In the genomic region with DNA sequence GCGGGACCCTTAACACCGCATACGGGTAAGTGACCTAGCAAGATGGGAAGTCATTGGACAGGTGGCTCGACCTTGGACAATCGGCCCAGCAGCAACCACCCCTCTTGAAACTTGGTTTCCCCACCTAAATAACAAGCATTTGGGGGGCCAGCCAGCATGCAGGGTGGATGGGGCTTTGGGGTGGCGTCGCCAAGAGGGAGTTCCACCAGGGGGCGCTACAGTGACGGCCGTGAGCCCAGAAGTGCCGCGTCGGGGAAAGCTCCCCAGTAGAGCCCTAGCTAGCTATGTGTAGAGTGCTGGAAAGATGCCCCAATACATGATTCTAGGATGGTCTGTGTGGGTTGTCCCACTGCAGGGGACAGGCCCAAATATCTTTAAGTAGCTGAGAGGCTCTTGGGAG, we compare ENCODE assay signal across 9 mouse cellular contexts. TPM values are rescaled to one million over a fixed set of nuclear protein-coding genes. Genes with fewer than 3 reads are reported as not detected.
DNase-seq lines count a peak whose midpoint lies in the region; ATAC-seq lines count a peak whose summit lies in the region.
"Had no signal": no experiment of that assay in that cellular context is flagged by ENCODE, and none has a peak within 500 bp of the region (broad histone marks: within the 10 kb centered on the region; RNA-seq: fewer than 3 reads in every experiment).

No protein-coding gene starts in this region.

- H3K27ac ChIP-seq in hindbrain, embryonic 10.5 days = no peak overlapping the region
- no peak overlapping the region for H3K27ac ChIP-seq in hindbrain, embryonic 12.5 days
- H3K27ac ChIP-seq in limb, embryonic 10.5 days = no peak overlapping the region
- H3K27ac ChIP-seq: liver, embryonic 15.5 days had no signal

- peak; percentile 45 for DNase-seq in hindbrain, embryonic 10.5 days (ENCODE audit: low spot score)
- peak; percentile 61 for DNase-seq in A20 (ENCODE audit: low read depth, low spot score)
- DNase-seq in MEL-GATA-1-ER (ENCODE audit: extremely low read depth, low read depth) = peak; percentile 36
- peak; percentile 80 for DNase-seq in limb, embryonic 10.5 days (ENCODE audit: low spot score)
- DNase-seq in ovary, postnatal 14 days (ENCODE audit: low spot score) = peak; percentile 54

- H3K4me3 ChIP-seq in hindbrain, embryonic 10.5 days = no peak overlapping the region
- H3K4me3 ChIP-seq in hindbrain, embryonic 12.5 days = no peak overlapping the region
- no peak overlapping the region for H3K4me3 ChIP-seq in limb, embryonic 10.5 days
- H3K4me3 ChIP-seq: liver, embryonic 15.5 days had no signal

- ATAC-seq in hindbrain, embryonic 12.5 days (ENCODE audit: low FRiP score) = no peak
- ATAC-seq in erythroblast, adult 5-6 weeks (replicated peaks; ENCODE audit: low FRiP score, poor library complexity, severe bottlenecking) = peak; percentile 75
- ATAC-seq in monocyte, adult 5-6 weeks (replicated peaks; ENCODE audit: insufficient number of reproducible peaks, low FRiP score, low TSS enrichment, poor library complexity, severe bottlenecking) = no peak

- H3K27me3 ChIP-seq in hindbrain, embryonic 10.5 days (ENCODE audit: insufficient read depth, poor library complexity, severe bottlenecking) = peaks cover 37% of the 10 kb centered on the region
- peaks cover 14% of the 10 kb centered on the region for H3K27me3 ChIP-seq in hindbrain, embryonic 12.5 days
- H3K27me3 ChIP-seq in limb, embryonic 10.5 days (ENCODE audit: low read depth, poor library complexity, severe bottlenecking) = peaks cover 32% of the 10 kb centered on the region

- no peak overlapping the region for H3K9ac ChIP-seq in hindbrain, embryonic 12.5 days
- H3K9ac ChIP-seq: liver, embryonic 15.5 days had no signal

- 29% methylated on average over 13 of the region's 13 CpGs for WGBS in hindbrain, embryonic 10.5 days
- WGBS in hindbrain, embryonic 12.5 days = 29% methylated on average over 13 of the region's 13 CpGs
- WGBS in limb, embryonic 10.5 days = 29% methylated on average over 13 of the region's 13 CpGs

- H3K4me1 ChIP-seq in hindbrain, embryonic 10.5 days (replicated peaks) = peaks cover 17% of the 10 kb centered on the region
- peaks cover 8% of the 10 kb centered on the region for H3K4me1 ChIP-seq in hindbrain, embryonic 12.5 days
- H3K4me1 ChIP-seq in limb, embryonic 10.5 days = peaks cover 12% of the 10 kb centered on the region

- H3K4me2 ChIP-seq in hindbrain, embryonic 12.5 days (replicated peaks) = no peak overlapping the region
- H3K4me2 ChIP-seq: liver, embryonic 15.5 days had no signal

- H3K9me3 ChIP-seq in hindbrain, embryonic 10.5 days = no peaks in the 10 kb centered on the region
- no peaks in the 10 kb centered on the region for H3K9me3 ChIP-seq in hindbrain, embryonic 12.5 days (replicated peaks)
- H3K9me3 ChIP-seq in limb, embryonic 10.5 days (replicated peaks) = no peaks in the 10 kb centered on the region
- H3K9me3 ChIP-seq: liver, embryonic 15.5 days had no signal

- H3K36me3 ChIP-seq in hindbrain, embryonic 10.5 days = no peaks in the 10 kb centered on the region
- H3K36me3 ChIP-seq in hindbrain, embryonic 12.5 days = no peaks in the 10 kb centered on the region
- no peaks in the 10 kb centered on the region for H3K36me3 ChIP-seq in limb, embryonic 10.5 days
- H3K36me3 ChIP-seq: liver, embryonic 15.5 days had no signal

RNA-seq across cellular contexts. Expression of a gene that starts 7.0 kb away (rescaled TPM):
- 0.39 and 0.58 TPM in 2 replicates for polyA plus RNA-seq in hindbrain, embryonic 10.5 days (2016; fragmentation: Nextera tagmentation; extraction: Ambion mirVana)
- 0.63 and 0.72 TPM in 2 replicates for polyA plus RNA-seq in hindbrain, embryonic 12.5 days (2016; fragmentation: Nextera tagmentation; extraction: Ambion mirVana)
- total RNA-seq in erythroblast, adult 5-6 weeks (2015; ENCODE audit: low replicate concordance) = not detected in 2 replicates
- total RNA-seq in erythroblast, adult 5-6 weeks (2017; ENCODE audit: low replicate concordance) = not detected in 2 replicates
- polyA plus RNA-seq in limb, embryonic 10.5 days (2016; fragmentation: Nextera tagmentation; extraction: Ambion mirVana) = 0.25 and 0.53 TPM in 2 replicates
- 1.3 TPM in 1 of 3 replicates, not detected in the others for total RNA-seq in monocyte, adult 5-6 weeks (2017)

RNA-seq across cellular contexts. Expression of a gene that starts 19.6 kb away (rescaled TPM):
- polyA plus RNA-seq in hindbrain, embryonic 10.5 days (2016; fragmentation: Nextera tagmentation; extraction: Ambion mirVana) = 438 and 682 TPM in 2 replicates
- polyA plus RNA-seq in hindbrain, embryonic 12.5 days (2016; fragmentation: Nextera tagmentation; extraction: Ambion mirVana) = 1,001 and 1,276 TPM in 2 replicates
- not detected in 2 replicates for total RNA-seq in erythroblast, adult 5-6 weeks (2015; ENCODE audit: low replicate concordance)
- total RNA-seq in erythroblast, adult 5-6 weeks (2017; ENCODE audit: low replicate concordance) = 0.09 TPM in 1 of 2 replicates, not detected in the other
- polyA plus RNA-seq in limb, embryonic 10.5 days (2016; fragmentation: Nextera tagmentation; extraction: Ambion mirVana) = 317 and 593 TPM in 2 replicates
- total RNA-seq in monocyte, adult 5-6 weeks (2017) = 3.5 to 20.8 TPM (median 3.8 TPM) in 3 replicates

RNA-seq across cellular contexts. Expression of a gene that starts 22.5 kb away (rescaled TPM):
- polyA plus RNA-seq in hindbrain, embryonic 10.5 days (2016; fragmentation: Nextera tagmentation; extraction: Ambion mirVana) = 0.92 and 1.5 TPM in 2 replicates
- polyA plus RNA-seq in hindbrain, embryonic 12.5 days (2016; fragmentation: Nextera tagmentation; extraction: Ambion mirVana) = 3.3 TPM in 2 replicates
- not detected in 2 replicates for total RNA-seq in erythroblast, adult 5-6 weeks (2015; ENCODE audit: low replicate concordance)
- total RNA-seq in erythroblast, adult 5-6 weeks (2017; ENCODE audit: low replicate concordance) = not detected in 2 replicates
- 2.6 and 3.1 TPM in 2 replicates for polyA plus RNA-seq in limb, embryonic 10.5 days (2016; fragmentation: Nextera tagmentation; extraction: Ambion mirVana)
- total RNA-seq in monocyte, adult 5-6 weeks (2017) = not detected in 3 replicates
